Mouse (Mus musculus): ENCODE results near the gene Wdr91.

The Wdr91 gene

DNA sequence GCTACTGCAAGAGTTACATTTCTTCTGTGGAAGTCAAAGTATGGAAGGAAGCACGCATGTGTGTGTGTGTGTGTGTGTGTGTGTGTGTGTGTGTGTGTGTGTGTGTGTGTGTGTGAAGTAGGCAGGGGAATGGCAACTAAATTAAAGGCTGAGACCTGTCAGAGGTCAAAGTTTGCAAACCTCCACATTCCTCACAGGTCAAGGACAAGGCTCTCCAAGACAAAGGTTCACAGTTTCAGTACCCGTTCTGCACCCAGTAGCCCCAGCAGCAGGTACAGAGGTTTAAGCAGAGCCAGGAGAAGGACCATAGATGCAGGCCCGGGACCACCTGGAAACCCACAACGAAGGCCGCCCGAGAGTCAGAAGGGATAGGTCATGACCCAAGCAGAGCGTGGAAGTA is 8.5 kb upstream of the Wdr91 start:
- no peak for DNase-seq (ENCODE audit: extremely low spot score, low spot score)

DNA sequence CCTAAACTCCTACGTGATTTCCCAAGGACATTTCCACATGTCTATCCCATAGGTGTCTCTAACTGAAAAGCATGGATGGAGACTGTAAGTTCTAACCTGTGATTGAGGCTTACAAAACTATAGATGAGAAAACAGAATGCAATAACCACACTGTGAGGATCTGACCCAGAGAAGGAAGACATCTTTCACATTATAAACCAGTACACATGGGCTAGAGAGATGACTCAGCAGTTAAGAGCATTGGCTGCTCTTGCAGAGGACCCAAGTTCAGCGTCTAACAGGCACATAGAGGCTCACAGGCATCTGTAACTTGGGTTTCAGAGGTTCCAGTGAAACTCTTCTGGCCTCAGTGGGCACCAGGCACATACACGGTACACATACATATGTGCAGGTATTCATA is 3.8 kb upstream of the Wdr91 start:
- DNase-seq (ENCODE audit: extremely low spot score, low spot score) = no peak

DNA sequence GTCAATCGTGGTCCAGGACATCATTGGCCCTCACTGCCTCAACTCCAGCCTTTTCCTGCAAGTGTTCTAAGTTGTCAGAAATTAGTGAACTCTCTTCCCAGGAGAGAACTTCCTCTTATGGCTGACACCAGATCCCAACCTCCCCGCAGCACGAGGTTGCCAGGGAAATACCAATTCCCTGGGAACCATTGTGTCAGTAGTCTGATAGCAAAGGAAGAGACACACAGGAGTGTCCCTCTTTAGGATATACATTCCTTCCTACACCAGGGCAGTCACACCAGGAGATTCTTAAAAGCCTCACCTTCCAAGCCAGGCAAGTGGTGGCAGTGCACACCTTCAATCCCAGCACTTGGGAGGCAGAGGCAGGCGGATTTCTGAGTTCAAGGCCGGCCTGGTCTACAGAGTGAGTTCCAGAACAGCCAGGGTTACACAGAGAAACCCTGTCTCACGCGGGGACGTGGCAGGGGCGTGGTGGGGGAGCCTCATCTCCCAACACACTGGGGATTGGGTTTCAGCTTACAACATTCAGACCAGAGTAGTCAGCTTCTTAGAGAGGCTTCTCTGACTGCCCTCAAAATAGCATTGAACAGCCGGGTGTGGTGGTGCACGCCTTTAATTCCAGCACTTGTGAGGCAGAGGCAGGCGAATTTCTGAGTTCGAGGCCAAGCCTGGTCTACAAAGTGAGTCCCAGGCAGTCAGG is 2.8 kb upstream of the Wdr91 start:
- no peak for DNase-seq (ENCODE audit: extremely low spot score, low spot score)

DNA sequence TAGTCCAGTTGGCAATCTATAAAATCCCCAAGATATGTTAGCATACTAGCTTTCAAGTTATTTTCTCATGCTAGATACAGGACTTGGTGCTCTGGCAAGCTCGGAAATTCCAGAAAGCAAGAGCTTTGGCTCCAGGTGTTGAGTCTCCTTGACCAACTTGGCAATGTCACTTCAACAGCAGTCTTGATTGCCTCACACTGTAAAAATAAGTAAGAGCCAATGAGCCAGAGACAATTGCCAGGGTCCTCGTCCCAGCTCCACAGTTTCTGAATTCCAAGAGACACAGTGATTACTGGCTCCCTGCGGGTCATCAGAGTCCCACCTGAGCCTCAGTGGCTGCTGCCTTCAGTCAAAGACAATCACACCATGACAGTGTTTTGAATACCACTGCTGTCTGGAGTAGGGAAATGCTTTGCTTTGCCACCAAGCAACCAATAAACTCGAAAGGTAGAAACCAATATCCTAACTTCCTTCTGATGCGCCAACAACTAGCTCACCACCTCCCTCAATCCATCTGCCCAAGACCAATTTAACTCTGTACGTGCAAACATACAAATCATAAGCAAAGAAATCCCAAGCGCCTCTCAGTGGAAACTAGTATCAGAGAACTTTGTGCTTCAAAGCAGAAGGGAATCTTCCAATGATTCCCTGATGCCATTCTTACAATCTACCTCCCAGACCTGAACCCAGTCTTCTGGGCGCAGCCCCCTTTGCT is 888 bp downstream of the Wdr91 start:
- no peak for DNase-seq (ENCODE audit: extremely low spot score, low spot score)

DNA sequence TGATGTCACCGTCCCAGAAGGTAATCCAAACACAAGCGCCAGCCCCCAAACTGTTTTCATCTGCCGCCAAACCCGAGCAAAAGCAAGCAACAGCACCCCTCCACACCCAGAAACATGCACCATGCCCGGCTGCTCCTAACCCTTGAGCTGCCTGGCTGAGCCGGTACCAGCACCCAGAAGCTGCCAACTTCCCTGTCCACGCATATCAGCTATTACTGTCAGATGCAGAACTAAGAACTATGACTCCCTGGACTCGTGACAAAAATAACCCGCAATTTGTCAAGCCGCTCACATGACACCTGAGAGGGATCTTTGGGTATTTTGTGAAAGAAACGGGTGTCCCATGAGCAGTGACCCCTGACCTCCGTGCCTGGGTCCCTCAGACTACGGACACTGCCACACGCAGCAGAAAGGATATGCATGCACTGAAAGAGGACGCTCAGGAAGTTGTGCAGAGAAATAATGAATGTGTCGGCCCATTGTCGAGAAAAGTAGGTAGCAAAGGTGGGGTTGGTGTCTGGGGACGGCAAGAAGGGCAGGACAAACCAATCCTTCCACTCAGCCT is 2.9 kb downstream of the Wdr91 start:
- DNase-seq (ENCODE audit: extremely low spot score, low spot score) = no peak

DNA sequence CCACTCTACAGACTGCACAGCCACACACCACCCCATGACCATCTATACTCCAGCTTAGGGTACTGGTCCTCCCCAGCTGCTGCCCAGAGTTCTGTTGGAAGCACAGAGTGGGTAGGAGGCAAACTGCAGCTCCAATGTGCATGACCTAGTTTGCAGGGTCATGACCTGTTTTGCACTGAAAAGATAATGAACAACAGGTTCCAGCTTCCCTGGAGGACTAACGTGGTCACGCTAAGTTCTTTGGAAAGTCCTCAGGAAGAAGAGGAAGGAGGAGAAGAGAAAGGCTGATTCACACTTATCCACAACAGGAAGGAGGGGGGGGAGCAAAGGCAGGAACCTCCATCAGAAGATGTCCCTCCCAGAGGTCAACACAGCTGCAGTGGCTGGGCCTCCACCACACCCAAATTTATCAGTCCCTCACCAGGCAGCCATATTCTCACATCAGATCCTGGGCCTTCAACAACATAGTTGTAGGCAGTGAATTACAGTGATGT is 3.5 kb downstream of the Wdr91 start:
- no peak for DNase-seq (ENCODE audit: extremely low spot score, low spot score)

DNA sequence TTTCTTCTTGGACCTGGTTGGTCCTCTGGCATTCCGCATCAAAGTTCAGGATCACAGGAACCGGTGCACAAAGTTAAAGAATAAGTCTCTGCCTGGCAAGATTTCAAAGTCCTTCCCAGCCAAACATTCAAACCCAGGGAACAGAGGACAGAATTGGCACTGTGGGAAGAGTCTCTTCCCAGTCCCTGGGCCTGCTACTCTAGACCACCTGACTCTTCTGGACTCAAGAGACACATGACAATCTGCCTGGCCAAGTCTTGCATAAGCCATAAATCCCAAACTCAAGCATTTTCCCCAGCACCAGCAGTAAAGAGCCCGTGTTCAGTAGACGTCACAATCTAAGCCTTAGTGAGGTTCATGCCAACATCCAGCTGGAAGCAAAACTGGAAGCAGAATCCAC is 4.0 kb downstream of the Wdr91 start:
- DNase-seq (ENCODE audit: extremely low spot score, low spot score) = no peak

DNA sequence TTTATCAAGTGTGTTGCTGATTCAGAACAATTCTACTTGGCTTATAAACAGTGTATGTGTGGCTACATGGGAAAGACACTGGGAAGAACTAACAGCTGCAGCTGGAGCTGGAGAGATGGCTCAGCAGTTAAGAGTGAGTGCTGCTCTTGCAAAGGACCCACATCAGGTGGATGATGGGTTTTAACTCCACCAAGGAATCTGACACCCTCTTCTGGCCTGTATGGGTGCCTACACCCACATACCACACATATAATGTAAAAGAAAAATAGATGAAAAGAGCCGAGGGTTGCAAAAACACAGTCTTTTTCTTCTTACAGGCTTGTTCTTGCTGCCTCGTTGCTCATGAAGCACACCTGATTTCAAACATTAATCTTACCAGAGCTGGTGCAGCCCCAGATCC is 4.6 kb downstream of the Wdr91 start:
- DNase-seq (ENCODE audit: extremely low spot score, low spot score) = no peak

DNA sequence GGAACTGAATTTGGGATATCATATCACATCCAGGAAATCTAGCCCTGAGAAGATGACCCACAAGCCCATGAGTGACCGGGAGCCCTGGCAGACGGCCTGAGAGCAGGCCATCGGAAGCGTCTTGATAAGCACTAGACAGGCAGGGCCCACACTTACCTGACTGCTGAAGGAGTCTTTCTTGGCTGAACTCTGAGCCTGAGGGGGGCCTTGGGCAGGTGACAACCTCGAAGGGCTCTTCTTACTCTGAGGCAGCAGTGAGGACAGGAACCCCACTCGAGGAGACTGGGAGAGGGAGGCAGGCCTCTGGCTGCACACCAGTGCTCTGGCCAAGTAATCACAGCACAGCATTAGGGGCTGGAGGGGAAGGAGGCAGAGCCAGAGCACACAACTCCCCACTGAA is 6.3 kb downstream of the Wdr91 start:
- DNase-seq (ENCODE audit: extremely low spot score, low spot score) = no peak

DNA sequence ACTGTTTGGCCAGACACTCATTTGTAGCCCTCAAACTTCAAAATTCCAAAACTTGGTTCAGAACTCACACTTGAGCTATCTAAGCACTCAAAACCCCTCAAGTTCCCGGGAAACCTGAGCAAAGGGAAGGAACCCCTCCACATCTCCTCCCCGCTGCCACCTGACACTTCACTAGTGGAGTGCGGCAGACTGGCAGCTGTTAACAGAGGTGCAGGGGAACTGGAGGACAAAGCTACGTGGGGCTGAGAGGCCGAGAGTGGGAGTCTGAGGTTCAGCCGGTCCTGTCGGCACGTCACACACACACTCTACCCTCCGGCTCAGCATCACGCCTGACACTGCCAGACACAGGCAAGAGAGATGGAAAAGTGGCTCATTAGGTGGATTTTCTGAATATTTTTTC is 6.8 kb downstream of the Wdr91 start:
- no peak for DNase-seq (ENCODE audit: extremely low spot score, low spot score)

DNA sequence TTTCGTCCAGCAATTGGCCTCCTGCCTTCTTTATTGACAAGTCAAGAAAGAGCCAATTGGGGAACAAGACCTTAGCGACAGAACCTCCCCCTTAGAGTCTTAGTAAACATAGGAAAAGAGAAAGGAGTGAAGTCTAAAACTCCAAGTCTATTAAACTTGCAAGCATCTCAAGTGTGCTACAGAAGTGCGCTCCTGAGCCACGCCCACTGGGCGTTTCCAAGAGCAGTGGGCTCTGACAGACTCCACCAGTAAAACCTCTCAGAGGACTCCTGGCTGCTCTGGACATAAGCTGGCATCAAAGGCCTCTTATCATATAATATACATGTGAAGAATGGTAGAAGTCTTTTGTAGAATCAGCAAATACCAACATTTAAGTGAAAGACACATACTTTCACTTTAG is 7.2 kb downstream of the Wdr91 start:
- DNase-seq (ENCODE audit: extremely low spot score, low spot score) = no peak

DNA sequence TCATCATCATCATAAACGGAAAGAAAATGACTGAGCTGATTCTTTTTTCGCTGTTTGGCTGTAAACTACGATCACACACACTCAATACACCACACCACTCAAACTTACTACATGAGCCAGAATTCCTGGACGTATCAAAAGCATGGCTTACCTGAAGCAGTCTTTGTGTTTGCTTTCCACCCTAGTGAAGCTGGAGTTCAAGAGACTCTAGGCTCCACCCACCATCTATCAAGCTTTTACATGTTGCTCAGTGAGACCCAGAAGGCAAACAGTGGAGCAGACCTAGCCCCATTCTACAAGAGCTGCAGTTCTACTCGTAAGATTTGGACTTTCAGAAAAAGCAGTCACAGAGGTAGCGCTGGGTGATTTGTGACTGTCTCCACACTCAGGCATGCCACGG is 8.1 kb downstream of the Wdr91 start:
- DNase-seq (ENCODE audit: extremely low spot score, low spot score) = no peak

DNA sequence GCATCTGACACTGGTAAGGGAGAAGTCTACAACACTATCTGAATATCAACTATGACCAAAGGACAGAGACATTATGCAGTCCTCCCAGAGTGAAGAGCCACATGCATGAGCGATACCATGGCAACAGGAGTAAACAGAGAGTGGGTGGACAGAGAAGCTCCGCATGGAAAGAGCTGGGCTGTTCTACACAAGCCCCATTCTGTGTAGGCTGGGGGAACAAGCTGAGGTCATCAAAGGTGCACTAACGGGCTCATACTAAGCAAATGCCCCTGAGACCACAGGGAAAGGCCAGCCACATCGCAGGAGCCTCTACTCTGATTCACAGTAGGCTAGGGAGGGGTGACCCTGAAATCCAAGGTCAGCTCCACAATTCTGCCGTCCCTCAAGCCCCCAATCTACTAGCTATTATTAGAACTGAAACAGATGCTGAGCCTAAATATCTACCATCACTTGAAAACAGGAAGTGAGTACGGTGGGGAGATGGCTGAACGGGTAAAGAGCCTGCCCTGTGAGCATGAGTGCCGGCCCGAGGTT is 8.7 kb downstream of the Wdr91 start:
- DNase-seq (ENCODE audit: extremely low spot score, low spot score) = no peak

DNA sequence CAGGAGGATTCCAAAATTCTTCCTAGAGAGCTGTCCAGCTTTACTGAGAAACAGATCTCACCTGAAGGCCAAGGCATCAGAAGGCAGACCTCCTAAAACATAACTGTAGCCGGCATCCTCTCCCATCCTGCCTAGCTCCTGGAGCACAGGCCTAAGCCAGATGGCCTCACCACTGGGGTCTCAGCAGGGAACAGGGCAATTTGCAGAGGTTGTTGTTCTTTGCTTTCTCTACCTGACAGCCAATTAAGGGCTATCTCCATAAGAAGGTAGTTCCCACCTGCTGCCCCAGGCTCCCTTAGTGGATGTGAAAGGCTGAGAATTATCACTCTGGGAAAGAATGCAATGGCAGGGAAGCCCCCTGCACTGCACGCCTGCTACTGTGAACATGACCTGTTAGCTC is 9.7 kb downstream of the Wdr91 start:
- DNase-seq (ENCODE audit: extremely low spot score, low spot score) = no peak

DNA sequence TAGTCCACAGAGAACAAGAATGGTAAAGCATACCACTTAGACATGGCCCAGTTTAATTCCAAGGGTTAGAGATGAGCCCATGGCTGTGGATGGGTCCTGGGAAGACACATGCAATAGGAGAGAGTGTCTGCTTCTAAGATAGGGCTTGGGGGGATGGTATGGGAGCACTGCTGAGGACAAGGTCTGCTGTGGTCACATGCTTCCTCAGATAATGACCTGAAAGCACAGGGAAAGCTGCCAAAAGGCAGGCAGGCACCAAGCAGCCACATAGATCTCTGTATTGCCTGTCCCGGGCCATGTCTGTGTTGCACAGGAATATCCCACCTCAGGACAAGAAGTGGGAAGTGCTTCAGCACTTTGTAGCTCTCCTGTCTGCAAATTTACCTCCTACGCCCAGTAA is 11.5 kb downstream of the Wdr91 start:
- DNase-seq (ENCODE audit: extremely low spot score, low spot score) = no peak

DNA sequence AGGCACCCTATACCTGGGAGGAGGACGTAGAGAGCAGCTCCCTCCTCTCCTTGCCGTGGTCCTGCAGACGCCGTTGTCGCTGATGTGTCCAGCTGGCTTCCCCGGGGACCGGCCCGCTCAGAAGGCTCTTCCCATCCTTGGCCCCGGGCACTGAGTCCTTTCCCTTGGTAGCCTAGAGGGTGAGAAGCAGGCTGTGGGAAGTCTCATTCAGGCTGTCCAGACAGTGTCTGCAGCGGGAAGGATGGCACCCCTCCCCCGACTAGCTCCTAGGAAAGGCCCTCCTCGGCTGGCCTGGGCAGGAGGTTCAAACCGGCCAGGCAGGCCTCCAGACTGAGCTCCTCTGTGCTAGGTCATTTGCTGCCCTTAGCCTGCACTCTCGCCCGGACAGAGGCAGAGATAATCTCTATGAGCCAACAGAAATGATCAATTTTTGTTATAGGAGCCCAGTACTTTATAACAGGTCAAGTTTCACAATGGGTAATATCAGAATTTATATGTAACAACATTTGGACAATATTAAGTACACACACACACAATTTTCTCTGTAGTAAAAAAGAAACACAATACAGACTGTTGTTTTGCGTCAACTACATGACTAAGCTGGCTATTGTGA is 14.4 kb downstream of the Wdr91 start:
- DNase-seq (ENCODE audit: extremely low spot score, low spot score) = no peak

DNA sequence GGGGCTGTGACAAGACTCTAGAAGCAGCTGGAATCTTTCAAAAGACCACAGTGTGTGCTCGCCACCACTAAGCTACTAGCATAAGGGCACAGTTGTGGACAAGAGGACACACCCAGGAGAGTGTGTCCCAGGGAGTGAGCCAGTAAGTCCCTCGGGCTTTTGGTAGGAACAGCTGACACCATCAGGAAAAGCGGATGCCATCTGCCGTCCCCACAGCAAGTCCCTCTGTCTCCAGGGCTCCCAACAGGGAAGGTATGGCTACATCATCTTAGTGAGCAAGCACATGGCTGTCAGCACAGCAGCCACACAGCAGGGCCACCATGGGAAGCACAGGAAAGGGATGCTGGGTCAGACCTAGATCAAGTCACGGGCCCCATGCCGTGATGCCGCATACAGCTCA is 15.1 kb downstream of the Wdr91 start:
- DNase-seq (ENCODE audit: extremely low spot score, low spot score) = no peak

DNA sequence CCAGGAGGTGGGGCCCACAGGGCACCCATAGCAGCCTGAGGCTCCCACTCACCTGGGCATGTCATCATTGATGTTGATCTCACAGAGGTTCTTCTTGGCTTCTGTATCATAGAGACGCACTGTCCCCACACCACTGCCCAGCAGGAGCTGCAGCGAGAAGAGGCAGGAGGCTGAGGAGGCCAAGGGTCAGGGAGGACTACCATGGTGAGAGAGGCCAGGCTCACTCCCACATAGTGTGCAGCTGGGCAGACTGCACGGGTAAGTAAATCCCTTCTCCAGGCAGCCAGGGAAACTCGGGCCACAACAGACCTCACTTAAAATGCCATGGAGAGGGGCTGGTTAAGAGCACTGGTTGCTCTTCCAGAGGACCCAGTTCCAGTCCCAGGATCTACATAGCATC is 21.5 kb downstream of the Wdr91 start:
- no peak for DNase-seq (ENCODE audit: extremely low spot score, low spot score)

DNA sequence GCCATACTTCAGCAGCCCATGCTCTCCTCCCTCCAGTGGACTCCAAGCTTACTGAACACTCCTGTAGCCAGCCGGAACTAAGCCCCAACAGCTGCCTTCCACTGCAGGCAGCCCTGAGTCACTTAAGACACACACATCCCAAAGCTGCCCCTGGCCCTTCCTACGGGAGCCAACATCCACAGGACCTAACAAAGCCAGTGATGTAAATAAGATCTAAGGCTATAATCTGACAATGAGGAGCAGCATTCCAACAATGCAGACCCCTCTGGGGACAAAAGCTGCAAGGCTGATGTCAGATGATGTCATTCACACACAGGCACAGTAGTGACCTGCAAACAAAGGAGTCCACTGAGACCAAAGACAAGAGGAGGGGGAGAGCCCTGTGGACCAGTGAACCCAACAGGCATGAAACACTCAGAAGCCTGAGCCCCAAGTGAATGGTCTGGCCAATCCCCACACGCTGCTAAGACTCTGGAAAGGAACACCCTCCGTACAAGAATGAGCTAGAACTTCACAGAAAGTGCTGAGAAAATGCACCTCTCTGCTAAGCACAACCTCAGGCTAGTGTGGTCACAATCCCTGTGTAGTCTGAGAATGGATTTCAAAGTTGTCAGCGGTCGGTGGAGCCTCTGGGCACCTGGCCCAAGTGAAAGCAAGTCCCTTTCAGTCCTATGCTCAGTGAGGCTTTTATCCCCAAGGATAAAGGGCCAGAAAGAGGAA is 23.4 kb downstream of the Wdr91 start:
- peak; percentile 43 for DNase-seq (ENCODE audit: extremely low spot score, low spot score)

DNA sequence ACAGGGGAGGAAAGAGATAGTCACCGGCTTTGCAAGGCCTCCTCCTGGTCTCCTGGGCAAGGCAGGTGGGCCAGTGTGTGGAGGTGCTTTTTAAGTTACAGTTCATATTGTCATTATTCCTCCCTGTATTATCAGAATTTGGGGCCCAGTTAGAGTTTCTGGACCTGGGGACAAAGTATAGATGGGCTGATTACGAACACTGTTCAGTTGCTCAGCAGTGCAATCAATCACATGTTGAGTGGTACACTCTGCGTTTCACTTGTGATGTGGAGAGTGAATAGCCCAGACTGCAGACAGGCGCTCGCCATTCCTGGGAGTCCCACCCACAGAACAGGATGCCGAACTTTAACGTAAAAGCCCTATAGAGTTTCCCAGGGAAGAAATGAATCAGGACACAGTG is 26.0 kb downstream of the Wdr91 start:
- no peak for DNase-seq (ENCODE audit: extremely low spot score, low spot score)

DNA sequence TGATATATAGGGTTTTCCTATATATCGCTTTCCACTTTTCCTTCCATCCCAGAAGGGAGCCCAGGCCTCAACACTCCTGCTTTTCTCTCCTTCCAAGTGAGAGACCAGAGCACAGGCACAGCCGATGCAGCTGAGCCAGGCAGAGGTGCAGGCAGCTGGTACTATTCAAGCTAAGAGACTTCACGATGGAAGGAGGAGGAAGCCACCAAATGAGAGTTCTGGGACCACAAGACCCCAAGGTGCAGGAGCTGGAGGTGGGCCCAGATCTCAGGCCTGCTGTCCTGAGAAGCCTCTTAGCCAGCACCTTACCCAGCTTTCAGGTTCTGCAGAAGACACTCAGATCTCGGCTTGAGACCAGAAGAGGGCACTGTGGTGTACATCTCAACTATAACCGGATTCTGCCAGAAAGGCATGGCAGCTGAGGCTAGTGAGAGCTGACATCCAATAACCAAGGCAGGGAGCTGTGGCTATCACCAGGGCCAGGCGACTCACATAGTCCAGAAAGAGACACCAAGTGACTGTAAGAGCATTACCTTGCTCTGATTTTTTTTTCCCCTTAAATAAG is 30.7 kb downstream of the Wdr91 start:
- DNase-seq (ENCODE audit: extremely low spot score, low spot score) = no peak

All from neural tube, embryonic 10.5 days (tissue).